Mouse (Mus musculus) midbrain, embryonic 12.5 days (tissue): ENCODE data around the gene Adk. TPM values are rescaled to one million over a fixed set of nuclear protein-coding genes. Genes with fewer than 3 reads are reported as not detected.
"Not testable (repeated sequence)": the region's sequence is repeated elsewhere in the genome, so short reads cannot be mapped to it uniquely, and the experiment has no call there.

Experiments used
- ATAC-seq: fragments of 200-750 bp; cut with Nextera tagmentation; 2 replicates; pipeline ENCODE4 v1.8.0; 2017; ENCODE audit warnings: low read depth, moderate TSS enrichment, moderate library complexity; ENCODE audit not compliant: low FRiP score
- H3K27ac ChIP-seq: fragments of 300-500 bp; sonication (generic); replicated peaks from 2 replicates; pipeline ENCODE4 v1.5.1; 2016; ENCODE audit warnings: mild to moderate bottlenecking
- H3K27me3 ChIP-seq: fragments of 300-500 bp; sonication (generic); 2 replicates; pipeline ENCODE4 v1.6.1; 2016; ENCODE audit warnings: mild to moderate bottlenecking
- H3K36me3 ChIP-seq: fragments of 300-500 bp; sonication (generic); 2 replicates; pipeline ENCODE4 v1.6.1; 2016
- H3K4me1 ChIP-seq: fragments of 300-500 bp; sonication (generic); 2 replicates; pipeline ENCODE4 v1.6.1; 2016
- H3K4me2 ChIP-seq: fragments of 300-500 bp; sonication (generic); replicated peaks from 2 replicates; pipeline ENCODE4 v1.6.1; 2016; ENCODE audit warnings: mild to moderate bottlenecking, moderate library complexity
- H3K4me3 ChIP-seq: fragments of 300-500 bp; sonication (generic); 2 replicates; pipeline ENCODE4 v1.5.1; 2016; ENCODE audit warnings: mild to moderate bottlenecking
- H3K9ac ChIP-seq: fragments of 300-500 bp; sonication (generic); replicated peaks from 2 replicates; pipeline ENCODE4 v1.6.1; 2016; ENCODE audit warnings: mild to moderate bottlenecking, moderate library complexity
- H3K9me3 ChIP-seq: fragments of 300-500 bp; sonication (generic); 2 replicates; pipeline ENCODE4 v1.6.1; 2016; ENCODE audit warnings: mild to moderate bottlenecking
- WGBS: fragments of 180-500 bp; shearing (Covaris S2); methylation state at CpG from one replicate; pipeline ENCODE4 v1.1.7; 2016; 5-methylcytosine and 5-hydroxymethylcytosine counted together
- polyA plus RNA-seq: library from polyadenylated mRNA; unstranded; fragments of >200 nt; fragmentation: Nextera tagmentation; extraction: Ambion mirVana; gene quantifications from 2 replicates; pipeline ENCODE4 v1.2.1, GENCODE M21; 2016

Adk gene
- polyA plus RNA-seq, 1 experiment from 2014 or later = 84.3 TPM

- no peak overlapping the region for H3K9ac ChIP-seq
- WGBS = 39% methylated on average over 3 of the region's 3 CpGs
- H3K9me3 ChIP-seq = no peaks in the 10 kb centered on the region
- no peak overlapping the region for H3K27ac ChIP-seq
- no peak for ATAC-seq
- no peaks in the 10 kb centered on the region for H3K4me1 ChIP-seq
- no peak overlapping the region for H3K4me3 ChIP-seq
- no peaks in the 10 kb centered on the region for H3K27me3 ChIP-seq
- H3K36me3 ChIP-seq = 0 out of 2 replicates have a peak, but pooled peaks cover 3% of the 10 kb centered on the region
- H3K4me2 ChIP-seq = no peak overlapping the region
These were observed 36.4 kb downstream of the Adk start for GRCm38 (mm10) chr14:21088731-21089130.

DNA sequence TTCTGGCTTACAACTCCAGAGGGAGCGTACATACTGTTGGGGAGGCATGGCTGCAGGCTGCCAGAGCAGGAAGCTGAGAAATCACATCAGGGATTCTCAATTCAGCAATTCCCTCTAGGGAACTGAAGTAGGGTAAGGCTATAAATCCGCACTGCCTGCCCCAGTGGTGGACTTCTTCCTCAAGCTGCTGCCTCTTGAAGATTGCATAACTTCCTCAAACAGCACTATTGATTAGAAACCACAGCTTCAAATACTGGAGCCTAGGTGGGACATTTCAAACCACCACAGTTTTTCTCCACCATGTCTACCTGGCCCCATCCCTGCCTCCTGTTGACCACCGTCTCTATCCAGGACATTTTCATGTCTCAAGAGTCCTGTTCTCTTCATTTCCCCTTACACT, 38.0 kb downstream of the Adk start:
- H3K9ac ChIP-seq = no peak overlapping the region
- H3K36me3 ChIP-seq = 0 out of 2 replicates have a peak, but pooled peaks cover 3% of the 10 kb centered on the region
- no peak for ATAC-seq
- no peak overlapping the region for H3K4me3 ChIP-seq
- H3K27ac ChIP-seq = no peak overlapping the region
- WGBS = 89% methylated on average over 3 of the region's 3 CpGs
- no peak overlapping the region for H3K4me2 ChIP-seq
- no peaks in the 10 kb centered on the region for H3K27me3 ChIP-seq
- H3K9me3 ChIP-seq = no peaks in the 10 kb centered on the region
- H3K4me1 ChIP-seq = no peaks in the 10 kb centered on the region

GRCm38 (mm10) chr14:21090930-21091486, 38.6 kb downstream of the Adk start:
- H3K27ac ChIP-seq = no peak overlapping the region
- H3K9ac ChIP-seq = no peak overlapping the region
- no peaks in the 10 kb centered on the region for H3K4me1 ChIP-seq
- 0 out of 2 replicates have a peak, but pooled peaks cover 3% of the 10 kb centered on the region for H3K36me3 ChIP-seq
- no peaks in the 10 kb centered on the region for H3K27me3 ChIP-seq
- 94% methylated on average over 3 of the region's 3 CpGs for WGBS
- ATAC-seq = no peak
- no peaks in the 10 kb centered on the region for H3K9me3 ChIP-seq
- H3K4me3 ChIP-seq = no peak overlapping the region
- H3K4me2 ChIP-seq = no peak overlapping the region

- H3K27ac ChIP-seq, ATAC-seq, H3K4me2 ChIP-seq, H3K4me3 ChIP-seq, H3K9ac ChIP-seq, H3K27me3 ChIP-seq, H3K9me3 ChIP-seq, H3K4me1 ChIP-seq, H3K36me3 ChIP-seq: not testable (repeated sequence)
These were observed 41.8 kb downstream of the Adk start for GRCm38 (mm10) chr14:21094161-21094560.

DNA sequence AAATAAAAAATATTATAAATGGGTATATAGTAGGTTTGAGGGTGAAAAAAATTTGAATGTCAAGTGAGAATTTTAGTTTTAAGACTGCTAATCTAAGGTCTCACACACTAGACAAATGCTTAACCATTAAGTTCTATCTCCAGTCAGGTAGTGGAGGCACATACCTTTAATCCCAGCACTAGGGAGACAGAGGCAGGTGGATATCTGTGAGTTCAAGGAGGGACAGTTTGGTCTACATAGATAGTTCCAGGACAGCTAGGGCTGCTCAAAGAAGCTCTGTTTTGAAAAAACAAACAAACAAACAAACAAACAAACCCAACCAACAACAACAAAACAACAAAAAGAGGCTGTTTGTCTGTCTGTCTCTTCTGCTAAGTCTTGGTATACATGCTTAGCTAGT, 43.9 kb downstream of the Adk start:
- H3K4me3 ChIP-seq = no peak overlapping the region
- H3K9me3 ChIP-seq = no peaks in the 10 kb centered on the region
- no peak overlapping the region for H3K27ac ChIP-seq
- no peak for ATAC-seq
- no peaks in the 10 kb centered on the region; the same call in 1 of the 2 replicates for H3K4me1 ChIP-seq
- 0 out of 2 replicates have a peak, but pooled peaks cover 3% of the 10 kb centered on the region for H3K36me3 ChIP-seq
- no peak overlapping the region for H3K9ac ChIP-seq
- H3K4me2 ChIP-seq = no peak overlapping the region
- no peaks in the 10 kb centered on the region for H3K27me3 ChIP-seq

GRCm38 (mm10) chr14:21096689-21097088, 44.3 kb downstream of the Adk start:
- Histone ChIP-seq H3K4me3 (no peak overlapping the region), H3K9ac (no peak overlapping the region), H3K27ac (no peak overlapping the region), H3K4me1 (peaks cover 3% of the 10 kb centered on the region; the same call in 1 of the 2 replicates), H3K4me2 (no peak overlapping the region), H3K9me3 (no peaks in the 10 kb centered on the region), H3K27me3 (no peaks in the 10 kb centered on the region), H3K36me3 (0 out of 2 replicates have a peak, but pooled peaks cover 3% of the 10 kb centered on the region)
- ATAC-seq = no peak
- 92% methylated on average over 4 of the region's 4 CpGs for WGBS

GRCm38 (mm10) chr14:21099371-21099770, 47.0 kb downstream of the Adk start:
- H3K4me3 ChIP-seq = no peak overlapping the region
- no peaks in the 10 kb centered on the region for H3K36me3 ChIP-seq
- no peak overlapping the region for H3K27ac ChIP-seq
- no peaks in the 10 kb centered on the region for H3K9me3 ChIP-seq
- no peak for ATAC-seq
- peaks cover 3% of the 10 kb centered on the region; the same call in 1 of the 2 replicates for H3K4me1 ChIP-seq
- no peak overlapping the region for H3K4me2 ChIP-seq
- H3K27me3 ChIP-seq = no peaks in the 10 kb centered on the region
- no peak overlapping the region for H3K9ac ChIP-seq
- 80% methylated on average over 7 of the region's 7 CpGs for WGBS

DNA sequence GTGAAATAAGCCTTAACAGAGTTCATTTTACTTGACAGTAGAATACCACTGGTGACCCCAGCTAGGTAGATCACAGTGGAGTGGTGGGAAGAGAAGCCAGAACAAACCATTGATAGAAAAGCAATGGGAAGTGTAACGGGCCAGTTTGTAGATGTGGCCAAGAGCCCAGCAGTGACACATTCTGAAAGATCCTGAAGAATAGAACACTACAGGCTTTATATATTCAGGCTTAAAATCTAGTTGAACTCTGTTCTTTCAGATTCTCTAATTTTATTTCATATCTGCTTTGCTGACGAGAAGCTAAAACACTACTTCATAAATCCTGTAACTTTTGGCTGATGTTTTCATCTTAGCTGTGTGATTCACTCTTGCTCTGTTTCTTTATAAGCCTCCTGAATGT, 48.5 kb downstream of the Adk start:
- Histone ChIP-seq H3K27me3 (no peaks in the 10 kb centered on the region), H3K9ac (no peak overlapping the region), H3K36me3 (no peaks in the 10 kb centered on the region), H3K4me1 (peaks cover 3% of the 10 kb centered on the region; the same call in 1 of the 2 replicates), H3K4me2 (no peak overlapping the region), H3K9me3 (no peaks in the 10 kb centered on the region), H3K27ac (no peak overlapping the region), H3K4me3 (no peak overlapping the region)
- 90% methylated on average over 2 of the region's 2 CpGs for WGBS
- no peak for ATAC-seq

GRCm38 (mm10) chr14:21101562-21101961, 49.2 kb downstream of the Adk start:
- H3K27ac ChIP-seq = no peak overlapping the region
- WGBS = 68% methylated on average over 7 of the region's 7 CpGs
- no peak for ATAC-seq
- no peaks in the 10 kb centered on the region for H3K36me3 ChIP-seq
- peaks cover 3% of the 10 kb centered on the region; the same call in 1 of the 2 replicates for H3K4me1 ChIP-seq
- no peak overlapping the region for H3K4me3 ChIP-seq
- H3K4me2 ChIP-seq = no peak overlapping the region
- H3K9ac ChIP-seq = no peak overlapping the region
- no peaks in the 10 kb centered on the region for H3K27me3 ChIP-seq
- H3K9me3 ChIP-seq = no peaks in the 10 kb centered on the region

DNA sequence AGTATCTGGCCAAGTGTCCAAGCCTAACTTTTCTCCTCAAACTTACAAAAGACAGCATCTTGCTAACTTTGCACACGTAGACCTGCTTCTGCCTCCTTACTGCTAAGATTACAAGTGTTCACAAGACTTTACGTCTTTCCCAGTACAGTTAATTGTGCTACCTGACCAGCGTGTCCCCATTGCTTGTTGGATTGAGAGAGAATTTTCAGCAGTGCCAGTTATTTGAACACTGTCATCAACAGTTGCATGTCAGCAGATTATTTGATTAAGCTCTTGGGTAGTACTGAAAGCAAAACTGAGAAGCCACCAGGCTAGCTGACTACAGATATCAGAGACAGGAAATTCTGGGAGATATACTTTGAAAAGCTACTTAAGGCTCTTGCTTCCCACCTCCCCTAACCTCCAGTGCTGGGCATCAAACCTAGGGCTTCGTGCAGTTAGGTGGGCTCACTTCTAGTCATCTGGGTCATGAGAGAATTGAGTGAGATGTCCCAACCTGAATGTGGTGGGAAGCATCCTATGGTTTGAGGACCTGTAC, 50.4 kb downstream of the Adk start:
- Histone ChIP-seq H3K27me3 (no peaks in the 10 kb centered on the region), H3K36me3 (no peaks in the 10 kb centered on the region), H3K4me1 (peaks cover 3% of the 10 kb centered on the region; the same call in 1 of the 2 replicates), H3K9me3 (no peaks in the 10 kb centered on the region), H3K27ac (no peak overlapping the region), H3K4me3 (no peak overlapping the region), H3K4me2 (no peak overlapping the region), H3K9ac (no peak overlapping the region)
- WGBS = 92% methylated on average over 4 of the region's 4 CpGs
- ATAC-seq = no peak

DNA sequence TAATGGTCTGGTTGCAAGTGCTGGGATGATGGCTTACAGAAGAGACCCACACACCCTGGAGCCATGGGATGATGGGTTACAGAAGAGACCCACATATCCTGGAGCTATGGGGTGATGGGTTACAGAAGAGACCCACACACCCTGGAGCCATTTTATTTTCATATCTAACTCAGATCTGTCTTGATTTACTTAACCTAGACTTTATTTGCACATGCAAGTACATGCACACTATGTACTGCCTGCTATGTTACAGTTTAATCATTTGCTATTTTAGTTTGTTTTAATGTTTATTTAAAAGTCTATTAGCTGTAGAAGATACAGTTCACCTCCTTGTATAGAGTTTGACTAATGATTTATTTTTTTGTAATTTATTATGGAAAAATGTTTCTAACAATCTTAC, 52.7 kb downstream of the Adk start:
- H3K36me3 ChIP-seq = no peaks in the 10 kb centered on the region
- no peak overlapping the region for H3K4me3 ChIP-seq
- ATAC-seq = no peak
- no peaks in the 10 kb centered on the region for H3K27me3 ChIP-seq
- H3K9ac ChIP-seq = no peak overlapping the region
- H3K27ac ChIP-seq = no peak overlapping the region
- 0 out of 2 replicates have a peak, but pooled peaks cover 3% of the 10 kb centered on the region for H3K4me1 ChIP-seq
- no peak overlapping the region for H3K4me2 ChIP-seq
- no peaks in the 10 kb centered on the region for H3K9me3 ChIP-seq

GRCm38 (mm10) chr14:21106582-21106981, 54.2 kb downstream of the Adk start:
- H3K4me3 ChIP-seq = no peak overlapping the region
- no peaks in the 10 kb centered on the region for H3K36me3 ChIP-seq
- 0 out of 2 replicates have a peak, but pooled peaks cover under 1% of the 10 kb centered on the region for H3K4me1 ChIP-seq
- no peaks in the 10 kb centered on the region for H3K27me3 ChIP-seq
- 90% methylated on average over 8 of the region's 8 CpGs for WGBS
- no peak overlapping the region for H3K4me2 ChIP-seq
- no peaks in the 10 kb centered on the region for H3K9me3 ChIP-seq
- ATAC-seq = no peak
- H3K9ac ChIP-seq = no peak overlapping the region
- H3K27ac ChIP-seq = no peak overlapping the region

GRCm38 (mm10) chr14:21107551-21107950, 55.2 kb downstream of the Adk start:
- no peaks in the 10 kb centered on the region for H3K27me3 ChIP-seq
- no peak overlapping the region for H3K9ac ChIP-seq
- no peak overlapping the region for H3K4me2 ChIP-seq
- no peaks in the 10 kb centered on the region for H3K36me3 ChIP-seq
- H3K27ac ChIP-seq = no peak overlapping the region
- H3K9me3 ChIP-seq = no peaks in the 10 kb centered on the region
- ATAC-seq = no peak
- 74% methylated on average over 3 of the region's 3 CpGs for WGBS
- no peaks in the 10 kb centered on the region for H3K4me1 ChIP-seq
- no peak overlapping the region for H3K4me3 ChIP-seq
